Mouse (Mus musculus) spleen, postnatal 4 days (tissue): ENCODE data around the gene Serpina11.

Source experiments
- DNase-seq, 2 experiments: peaks; one replicate each; pipeline ENCODE4 v3.0.0; 2022; ENCODE audit warnings: low spot score in 2 of 2

Serpina11 gene

DNA sequence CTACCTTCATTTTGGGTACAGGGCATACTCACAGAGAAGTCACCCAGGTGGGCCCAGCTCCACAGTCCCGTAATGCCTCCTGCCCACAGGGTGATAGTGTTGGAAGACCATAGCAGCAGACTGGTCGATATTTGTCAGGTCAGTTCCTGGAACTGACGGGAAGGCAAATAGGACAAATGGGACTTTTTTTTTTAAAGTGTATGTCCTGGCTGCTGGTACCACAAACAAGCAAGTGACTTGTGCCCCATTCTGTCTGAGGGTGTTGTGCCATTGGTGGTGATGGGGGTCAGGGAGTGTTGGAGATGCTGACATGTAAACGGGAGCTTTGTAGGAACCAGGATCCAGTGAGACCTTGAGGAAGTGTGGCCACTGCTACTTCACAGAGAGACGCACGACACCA lies at the start of gene Serpina11:
Gene Serpina11 (minus strand): TSS at position 101 of the 400 bp plus-strand sequence.
- no peak for DNase-seq

DNA sequence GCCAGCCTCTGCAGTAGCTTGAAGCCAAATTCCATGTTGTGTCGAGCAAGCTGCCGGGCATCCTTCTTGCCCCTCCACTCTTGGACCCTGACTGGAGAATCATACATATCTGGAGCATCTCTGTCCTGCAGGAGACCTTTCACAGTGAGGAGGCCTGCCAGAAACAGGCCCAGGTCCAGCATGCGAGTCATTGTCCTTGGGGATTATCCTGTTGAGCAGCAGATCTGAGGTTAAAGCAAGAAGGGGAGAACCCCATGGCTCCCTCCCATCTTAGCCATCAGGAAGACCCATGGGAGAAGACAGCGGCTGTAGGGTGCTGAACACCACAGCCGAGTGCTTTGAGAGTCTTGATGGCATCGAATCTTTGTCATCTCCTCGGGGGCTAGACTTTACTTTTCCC lies 48.4 kb upstream of the Serpina11 start:
- DNase-seq = no peak

DNA sequence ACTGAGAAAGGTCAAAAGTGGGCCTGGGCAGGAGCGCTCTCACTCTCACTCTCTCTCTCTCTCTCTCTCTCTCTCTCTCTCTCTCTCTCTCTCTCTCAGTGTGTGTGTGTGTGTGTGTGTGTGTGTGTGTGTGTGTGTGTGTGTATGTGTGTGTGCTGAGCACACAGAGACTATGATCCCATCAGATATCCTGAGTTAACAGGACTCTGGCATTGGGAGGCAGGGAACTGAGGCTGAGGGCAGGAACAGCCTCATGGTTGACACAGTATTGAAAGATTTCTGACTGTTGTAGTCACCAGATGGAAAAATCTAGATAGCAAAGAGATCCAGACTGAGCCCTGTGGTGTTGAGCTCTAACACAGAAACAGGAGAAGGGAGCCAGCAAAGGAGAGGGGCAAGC lies 44.0 kb upstream of the Serpina11 start:
- DNase-seq = no peak

DNA sequence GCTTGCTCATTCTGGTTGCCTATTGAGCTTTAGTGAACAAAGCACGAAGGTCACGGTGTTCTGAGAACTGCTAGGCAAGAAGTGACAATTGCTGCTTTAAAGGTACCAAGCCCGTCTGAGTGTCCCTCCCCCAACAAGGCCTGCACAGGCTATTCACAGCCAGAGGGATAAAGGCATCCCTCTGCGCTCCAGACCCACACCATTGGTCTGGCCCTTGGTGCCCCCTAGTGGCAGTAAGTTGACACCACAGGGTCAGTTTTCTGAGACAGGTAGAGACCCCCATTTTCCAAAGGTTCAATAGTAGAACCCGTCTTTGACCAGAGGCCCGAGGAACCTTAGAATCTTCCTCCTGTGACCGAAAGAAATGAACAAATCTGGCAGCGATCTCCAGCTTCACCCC lies 40.2 kb upstream of the Serpina11 start:
- no peak for DNase-seq

DNA sequence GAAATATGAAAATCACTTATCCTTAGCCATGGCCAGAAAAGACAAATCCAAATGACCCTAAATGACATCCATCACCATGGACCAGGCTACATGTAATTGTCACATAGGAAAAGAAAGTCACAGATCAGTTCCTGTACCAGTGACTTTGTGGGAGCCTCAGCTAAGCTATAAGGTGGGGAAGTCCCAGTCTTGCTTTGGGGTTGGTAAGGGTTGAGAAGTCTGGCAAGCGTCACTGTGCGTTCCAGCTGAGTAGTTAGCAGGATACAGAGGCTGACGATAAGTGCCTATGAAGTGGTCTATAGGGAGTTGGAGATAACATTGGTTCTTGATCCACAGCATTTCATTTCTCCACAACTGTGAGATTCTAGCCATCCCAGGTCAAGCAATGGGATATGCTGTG lies 25.5 kb upstream of the Serpina11 start:
- DNase-seq = no peak

DNA sequence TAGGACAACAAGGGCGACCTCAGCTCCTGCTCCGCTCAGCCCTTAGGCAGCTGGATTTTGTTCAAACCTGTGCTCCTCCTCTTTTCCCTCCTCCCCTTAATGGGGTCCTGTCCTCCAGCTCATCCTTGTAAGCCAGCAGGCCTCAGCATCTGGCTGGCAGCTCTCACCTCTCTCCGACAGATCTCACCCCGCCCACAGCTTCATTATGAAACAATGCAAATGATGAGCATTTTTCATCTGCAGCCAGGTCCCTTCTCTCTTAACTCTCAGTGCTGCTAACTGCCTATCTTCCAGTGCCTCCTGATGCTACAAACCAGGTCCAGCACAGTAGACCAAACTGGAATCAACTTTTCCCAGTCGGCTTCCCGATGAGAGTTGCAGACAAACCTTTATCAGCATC lies 23.9 kb upstream of the Serpina11 start, which contains the start of gene Serpina9:
Gene Serpina9 (minus strand): TSS at position 136 of the 400 bp plus-strand sequence.
- no peak for DNase-seq

DNA sequence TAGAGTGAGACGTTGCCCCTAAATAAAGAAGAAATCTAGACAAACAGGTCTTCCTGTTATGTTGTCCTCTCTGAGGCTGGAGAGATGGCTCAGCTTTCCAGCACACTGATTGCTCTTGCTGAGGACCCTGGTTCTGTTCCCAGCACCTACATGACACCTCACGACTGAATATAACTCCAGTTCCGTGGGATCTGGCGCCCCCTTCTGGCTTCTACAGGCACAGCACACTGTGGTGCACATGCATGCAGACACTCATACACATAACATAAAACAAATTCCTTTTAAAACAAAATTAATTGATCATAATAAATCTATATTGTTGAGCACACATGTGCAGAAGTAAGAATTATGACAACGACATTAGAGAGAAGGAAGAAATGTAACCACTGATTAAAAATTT lies 14.9 kb upstream of the Serpina11 start:
- no peak for DNase-seq

DNA sequence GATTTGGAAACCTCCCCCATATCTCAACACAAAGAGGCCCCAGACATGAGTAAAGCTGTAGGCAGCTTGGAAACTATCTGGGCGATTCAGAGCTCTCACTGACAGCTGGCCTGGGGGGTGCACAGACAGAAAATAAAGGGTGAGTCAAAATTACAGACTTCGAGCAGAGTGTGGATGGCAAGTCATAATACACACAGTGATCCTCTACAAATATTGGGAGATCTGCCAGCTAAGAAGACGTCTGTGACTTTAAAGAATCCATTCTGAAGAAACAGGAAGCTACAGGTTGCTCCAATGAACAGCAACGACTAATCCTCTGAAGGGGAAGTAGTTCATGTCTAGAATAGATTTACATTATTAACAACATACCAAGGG lies 13.5 kb upstream of the Serpina11 start:
- DNase-seq = no peak

DNA sequence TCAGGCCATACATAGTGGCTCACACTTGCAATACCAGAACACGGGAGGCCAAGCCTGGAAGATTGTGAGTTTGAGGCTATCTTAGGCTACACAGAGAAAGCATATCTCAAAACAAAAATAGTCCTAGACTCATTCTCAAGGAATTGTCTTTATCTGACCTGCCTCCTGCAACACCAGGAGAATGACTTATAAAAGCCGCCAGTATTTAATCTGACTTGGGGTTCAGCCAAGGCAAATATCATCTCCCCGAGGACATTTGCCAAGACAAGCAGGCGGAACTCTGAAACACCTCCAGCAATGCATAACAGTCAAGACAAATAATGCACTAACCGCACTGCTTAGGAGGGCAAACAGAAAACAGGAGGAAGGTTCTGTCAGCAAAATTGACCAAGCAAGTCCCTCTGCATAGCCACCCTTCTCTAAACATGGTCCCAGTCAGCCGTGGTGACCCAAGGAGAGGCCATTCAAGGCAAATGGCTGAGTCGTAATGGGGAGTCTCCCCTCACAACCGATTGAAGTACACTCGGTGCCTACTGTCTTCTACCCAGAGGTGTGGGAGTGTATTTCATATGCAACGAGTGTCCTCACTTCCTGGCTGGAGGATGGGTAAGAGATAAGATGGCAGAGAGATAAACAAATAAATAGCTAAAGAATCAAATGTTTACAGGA lies 12.9 kb upstream of the Serpina11 start:
- DNase-seq = no peak

DNA sequence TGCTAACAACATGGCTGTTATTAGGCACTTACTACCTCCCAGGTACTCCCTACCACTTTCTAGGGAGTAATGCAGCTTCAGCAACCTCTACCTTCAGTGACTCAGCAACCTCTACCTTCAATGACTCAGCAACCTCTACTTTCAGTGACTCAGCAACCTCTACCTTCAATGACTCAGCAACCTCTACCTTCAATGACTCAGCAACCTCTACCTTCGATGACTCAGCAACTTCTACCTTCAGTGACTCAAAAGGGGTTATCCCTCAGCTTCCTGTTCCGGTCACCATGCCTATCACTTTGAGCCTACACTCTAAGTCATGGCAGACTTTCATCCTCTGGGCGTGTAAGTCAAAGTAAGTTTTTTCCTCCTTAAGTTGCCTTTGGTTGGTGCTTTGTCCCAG lies 10.8 kb upstream of the Serpina11 start:
- DNase-seq = no peak

DNA sequence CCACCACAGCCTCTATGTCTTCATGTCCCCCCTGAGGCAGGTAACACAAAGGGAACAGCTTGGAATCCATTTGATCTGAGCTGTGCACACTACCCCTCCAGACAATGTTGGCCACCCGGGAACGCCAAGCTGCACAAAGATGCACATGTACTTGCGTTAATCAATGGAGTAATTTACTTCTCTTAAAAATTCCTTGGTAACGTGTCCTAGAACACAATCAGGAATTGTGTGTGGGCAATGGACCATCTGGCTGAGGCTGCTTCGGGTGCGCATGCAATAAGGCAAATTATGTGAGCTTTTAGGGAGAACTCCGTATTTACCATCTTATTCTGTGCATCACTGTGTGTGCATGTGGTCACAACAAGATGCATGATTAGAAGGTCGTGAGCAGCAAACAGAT lies 9.9 kb upstream of the Serpina11 start:
- no peak for DNase-seq

DNA sequence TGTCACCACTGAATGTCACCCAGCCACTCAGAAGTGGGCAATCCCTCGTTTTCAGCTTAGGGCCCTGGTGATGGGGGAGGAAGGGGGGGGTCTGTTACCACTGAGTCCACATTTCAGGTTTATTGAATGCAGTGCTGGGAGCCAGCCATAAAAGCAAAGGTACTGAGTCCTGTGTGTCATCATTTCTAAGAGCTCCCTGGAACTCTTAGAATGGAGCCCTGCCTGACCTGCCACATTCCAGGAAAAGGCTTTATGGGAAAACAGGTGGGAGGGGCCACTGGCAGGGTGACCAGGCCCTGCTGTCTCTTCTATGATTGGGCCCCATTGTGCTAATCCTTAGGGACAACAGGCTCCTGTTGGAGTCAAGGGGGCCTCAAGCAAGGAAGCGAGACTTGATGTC lies 6.8 kb upstream of the Serpina11 start:
- no peak for DNase-seq

DNA sequence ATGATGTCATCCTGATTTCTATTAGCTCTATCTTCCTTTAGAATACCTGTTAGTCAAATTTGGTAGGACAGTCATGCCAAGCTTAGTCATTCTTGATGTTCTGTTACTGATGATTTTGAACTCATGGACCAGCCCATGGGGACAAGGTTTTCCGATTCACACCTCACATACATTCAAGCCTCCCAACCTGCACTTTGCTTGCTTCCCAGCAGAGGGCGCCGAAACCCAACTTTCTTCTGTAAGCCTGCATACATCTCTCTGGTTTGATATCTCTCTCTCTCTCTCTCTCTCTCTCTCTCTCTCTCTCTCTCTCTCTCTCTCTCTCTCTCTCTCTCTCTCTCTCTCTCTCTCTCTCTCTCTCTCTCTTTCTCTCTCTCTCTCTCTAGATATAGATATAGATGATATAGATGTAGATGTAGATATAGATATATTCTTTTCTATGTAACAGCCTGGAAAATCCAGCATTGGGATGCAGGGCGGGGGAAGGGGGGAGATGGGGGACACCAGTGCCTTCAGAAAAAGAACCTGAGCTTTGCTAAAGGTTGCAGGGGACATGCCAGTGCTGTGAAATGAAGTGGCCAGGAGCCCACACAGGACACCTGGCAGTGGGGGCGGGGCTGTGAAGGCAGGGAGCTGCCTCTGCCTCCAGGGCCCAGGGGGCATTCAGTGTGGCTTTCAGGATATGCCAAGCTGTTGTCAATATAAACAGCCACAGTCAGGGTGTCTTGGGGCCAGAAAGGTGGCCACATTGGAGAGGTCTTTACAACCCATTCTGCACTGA lies 5.7 kb upstream of the Serpina11 start:
- DNase-seq = peak; percentile 35 to 73

DNA sequence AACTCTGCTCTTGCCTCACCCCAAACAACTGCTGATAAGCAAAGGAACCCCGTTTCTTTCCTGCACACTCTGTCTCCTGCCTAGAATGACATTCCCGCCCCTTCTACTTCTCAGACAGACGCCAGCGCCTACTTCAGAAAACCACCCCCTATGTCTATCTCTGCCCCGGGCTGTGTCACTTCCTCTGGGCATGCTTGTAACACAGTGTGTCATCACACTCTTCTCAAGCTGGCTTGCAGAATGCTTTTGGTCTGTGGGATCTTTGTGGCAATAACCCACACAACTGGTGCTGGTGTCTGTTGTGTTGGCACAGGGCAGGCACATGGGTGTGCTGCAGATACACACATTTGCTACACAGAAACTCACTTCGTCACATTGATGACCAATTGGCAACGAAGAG lies 3.2 kb upstream of the Serpina11 start:
- peak in 1 of 2 experiments; percentile 15 for DNase-seq

DNA sequence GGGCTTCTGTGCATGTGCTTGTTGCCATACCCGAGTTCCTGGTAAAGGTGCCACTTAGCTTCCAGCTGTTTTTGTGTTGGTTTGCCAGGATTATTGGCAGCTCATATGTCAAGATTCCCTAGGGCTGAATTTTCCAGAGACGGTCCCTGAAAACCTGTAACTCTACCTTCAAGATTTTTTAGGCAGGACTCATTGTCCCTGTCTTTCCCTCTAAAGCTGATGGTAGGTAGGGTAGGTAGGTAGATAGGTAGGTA lies 316 bp downstream of the Serpina11 start:
- DNase-seq = no peak

DNA sequence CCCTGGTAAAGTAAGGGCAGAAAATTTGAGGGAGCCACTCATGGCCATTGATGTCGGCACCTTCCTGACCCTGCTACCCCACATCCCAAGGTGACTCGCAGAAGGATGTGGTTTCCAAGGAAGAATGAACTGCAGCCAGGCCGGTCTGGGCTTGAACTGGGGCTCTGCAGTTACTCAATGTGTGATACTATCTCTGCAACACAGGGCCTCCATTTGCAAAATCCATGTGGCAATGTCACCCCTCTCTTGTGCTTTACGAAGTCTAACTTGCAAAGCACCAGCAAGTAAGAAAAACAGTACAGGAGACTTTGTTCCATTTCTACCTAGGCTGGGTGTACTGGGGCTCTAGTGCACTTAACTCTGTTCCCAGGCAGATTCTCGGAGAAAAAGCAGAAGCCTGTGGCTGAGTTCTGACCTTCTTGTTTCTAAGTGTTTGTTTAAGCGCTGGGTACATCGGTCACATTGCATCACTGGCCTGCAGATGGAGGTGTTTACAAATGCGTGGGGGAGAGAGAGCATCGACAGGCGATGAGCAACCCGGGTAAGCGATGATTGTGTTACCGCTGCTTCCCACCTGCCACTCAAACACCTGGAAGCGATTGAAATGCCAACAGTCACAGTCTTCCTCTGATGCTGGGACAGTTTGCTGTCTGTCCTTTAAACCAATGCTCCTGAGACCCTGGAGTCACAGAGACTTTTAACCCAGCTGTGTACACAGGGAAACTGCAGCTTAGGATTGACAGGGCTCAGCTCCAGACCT lies 823 bp downstream of the Serpina11 start:
- DNase-seq = no peak

DNA sequence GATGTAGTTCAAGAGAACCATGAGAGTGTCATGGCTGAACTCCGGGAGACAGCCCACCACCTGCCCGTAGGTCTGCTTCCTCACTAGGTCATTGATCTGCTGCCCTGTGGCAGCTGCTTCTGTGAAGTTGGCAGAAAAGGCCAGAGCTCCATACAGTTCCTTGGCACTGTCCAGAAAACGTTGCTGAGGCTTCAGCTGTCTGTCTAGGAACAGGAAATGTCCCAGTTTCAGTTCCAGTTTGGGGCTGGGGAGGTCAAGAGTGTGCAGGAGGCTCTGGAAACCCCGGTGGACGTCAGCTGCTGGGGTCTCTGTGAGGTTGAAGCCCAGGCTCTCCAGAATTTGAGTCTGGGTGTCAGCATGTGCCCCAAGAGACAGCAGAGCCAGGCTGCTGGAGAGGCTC lies 3.9 kb downstream of the Serpina11 start:
- DNase-seq = no peak

DNA sequence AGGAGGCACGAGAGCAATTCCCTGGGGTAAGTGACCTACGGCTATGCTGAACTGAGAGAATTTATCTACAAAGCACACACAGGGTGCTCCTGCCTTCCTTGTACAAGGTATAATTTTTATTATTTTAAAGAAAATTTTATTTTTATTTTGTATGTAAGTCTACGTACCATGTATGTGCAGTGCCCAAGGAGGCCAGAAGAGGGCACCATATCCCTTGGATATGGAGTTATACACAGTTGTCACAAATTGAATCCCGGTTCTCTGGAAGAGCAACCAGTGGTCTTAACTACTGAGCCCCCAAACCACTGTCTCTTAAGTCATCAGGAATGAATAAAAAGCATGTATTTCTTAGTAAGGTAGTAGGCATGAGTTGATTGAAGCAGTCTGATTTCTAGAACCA lies 4.8 kb downstream of the Serpina11 start:
- no peak for DNase-seq

DNA sequence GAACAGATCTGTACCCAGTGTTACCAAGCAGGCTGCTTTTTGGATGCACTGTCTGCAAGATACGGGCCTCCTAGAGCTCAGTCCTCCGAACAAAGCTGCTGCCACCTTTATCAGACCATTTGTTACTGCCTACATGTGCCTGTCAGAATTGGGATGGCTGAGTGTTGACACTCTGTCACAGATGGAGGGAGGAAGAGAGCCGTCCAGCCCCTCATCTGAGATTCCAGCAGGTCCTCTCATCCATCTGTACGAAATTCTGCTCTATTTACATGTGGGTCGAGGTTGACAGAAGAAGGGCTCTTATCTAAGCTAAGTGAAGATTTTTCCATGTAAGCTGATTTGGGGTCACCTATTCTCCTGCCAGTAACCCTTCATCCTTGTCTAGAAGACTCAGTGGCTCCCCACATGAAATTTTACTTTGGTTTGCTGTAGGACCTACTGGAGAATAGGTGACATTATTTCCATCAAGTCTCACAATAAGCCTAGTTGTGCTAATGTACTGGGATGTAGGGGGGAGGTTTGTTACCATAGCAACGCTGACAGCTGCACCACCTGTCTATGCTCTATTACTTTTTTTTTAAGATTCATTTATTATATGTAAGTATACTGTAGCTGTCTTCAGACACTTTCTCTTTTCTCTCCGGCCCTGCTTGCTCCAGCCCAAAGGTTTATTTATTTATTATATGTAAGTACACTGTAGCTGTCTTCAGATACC lies 8.0 kb downstream of the Serpina11 start:
- DNase-seq = no peak

DNA sequence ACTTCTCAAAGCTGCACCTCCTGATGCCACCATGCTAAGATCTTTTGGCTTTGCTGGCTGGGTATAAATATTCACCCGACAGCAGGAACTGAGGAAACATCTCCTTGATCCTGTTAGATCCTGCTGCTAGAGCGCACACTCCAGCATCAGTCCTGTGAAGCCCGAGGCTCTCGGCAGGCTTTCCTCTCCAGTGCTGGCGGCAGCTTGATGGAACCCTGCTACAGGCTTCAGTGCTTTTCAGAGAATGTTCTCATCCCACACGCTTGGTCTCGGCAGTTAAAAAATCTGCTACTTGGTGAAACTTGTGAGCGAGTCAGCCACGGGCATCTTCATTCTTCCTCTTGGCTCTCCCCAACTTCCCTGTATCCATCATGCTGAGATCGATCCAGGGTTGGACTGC lies 11.5 kb downstream of the Serpina11 start:
- DNase-seq = no peak

DNA sequence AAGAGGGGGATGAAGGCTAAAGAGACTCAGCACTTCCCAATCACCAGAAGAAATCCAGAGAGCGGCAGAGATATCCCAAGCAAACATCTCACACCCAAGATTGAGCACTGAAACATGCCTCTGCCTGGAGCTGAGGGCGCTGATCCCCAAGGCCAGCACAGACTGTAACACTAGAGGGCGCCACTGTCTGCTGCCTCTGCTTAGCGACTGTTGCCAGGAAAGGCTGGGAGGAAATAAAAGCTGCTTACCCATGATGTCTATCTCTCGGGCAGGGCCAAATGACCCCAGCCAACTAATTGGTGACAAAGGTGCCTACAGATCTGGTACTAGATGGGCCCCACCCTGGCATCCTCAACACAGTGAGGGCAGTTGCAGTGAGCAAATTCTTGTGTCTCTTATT lies 11.9 kb downstream of the Serpina11 start:
- no peak for DNase-seq

DNA sequence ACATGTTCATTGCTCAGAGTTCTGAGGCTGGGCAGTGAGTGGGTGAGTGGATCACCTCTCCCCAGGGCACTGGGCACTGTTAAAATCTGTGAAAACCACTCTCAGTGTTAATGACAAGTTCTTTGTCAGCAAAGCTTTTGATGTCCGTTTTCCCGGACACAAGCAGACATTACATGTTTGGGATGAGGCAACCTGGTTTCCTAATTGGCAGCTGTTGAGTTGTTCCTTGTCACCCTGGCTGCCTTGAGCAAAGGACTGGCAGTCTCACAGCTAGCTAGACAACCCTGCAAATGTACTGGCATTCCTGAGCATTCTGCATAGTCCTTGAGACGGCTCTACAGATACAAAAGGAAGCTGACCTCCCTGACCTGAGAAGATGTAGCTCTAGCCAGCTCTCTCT lies 12.7 kb downstream of the Serpina11 start:
- no peak for DNase-seq
